Mouse (Mus musculus) lung, postnatal 0 days (tissue): ENCODE measurements around the gene Clstn2. TPM values are rescaled to one million over a fixed set of nuclear protein-coding genes. Genes with fewer than 3 reads are reported as not detected.

Experiments
- ATAC-seq: fragments of 200-750 bp; cut with Nextera tagmentation; 2 replicates; pipeline ENCODE4 v1.8.0; 2017; ENCODE audit warnings: moderate library complexity
- DNase-seq: peaks from one replicate; pipeline ENCODE4 v3.0.0-alpha.2; 2016; ENCODE audit warnings: low spot score
- H3K27ac ChIP-seq: fragments of 300-500 bp; sonication (generic); 2 replicates; pipeline ENCODE4 v1.5.1; 2014; ENCODE audit warnings: antibody characterized with exemption, mild to moderate bottlenecking, low read length, mixed read lengths
- H3K27me3 ChIP-seq: fragments of 300-500 bp; sonication (generic); replicated peaks from 2 replicates; pipeline ENCODE4 v1.6.1; 2014; ENCODE audit warnings: low read length, mixed read lengths; ENCODE audit not compliant: insufficient read depth
- H3K36me3 ChIP-seq: fragments of 300-500 bp; sonication (generic); 2 replicates; pipeline ENCODE4 v1.6.1; 2014; ENCODE audit warnings: low read length, mixed read lengths; ENCODE audit not compliant: insufficient read depth
- H3K4me1 ChIP-seq: fragments of 300-500 bp; sonication (generic); 2 replicates; pipeline ENCODE4 v1.6.1; 2014; ENCODE audit warnings: antibody characterized with exemption, low read depth, low read length, mixed read lengths; ENCODE audit not compliant: insufficient read depth
- H3K4me2 ChIP-seq: fragments of 300-500 bp; sonication (generic); replicated peaks from 2 replicates; pipeline ENCODE4 v1.6.1; 2014; ENCODE audit warnings: low read depth, mild to moderate bottlenecking, low read length, moderate library complexity, mixed read lengths
- H3K4me3 ChIP-seq: fragments of 300-500 bp; sonication (generic); 2 replicates; pipeline ENCODE4 v1.5.1; 2014; ENCODE audit warnings: low read depth, low read length
- H3K9ac ChIP-seq: fragments of 300-500 bp; sonication (generic); replicated peaks from 2 replicates; pipeline ENCODE4 v1.6.1; 2014; ENCODE audit warnings: low read depth, mild to moderate bottlenecking
- H3K9me3 ChIP-seq: fragments of 300-500 bp; sonication (generic); 2 replicates; pipeline ENCODE4 v1.6.1; 2016; ENCODE audit warnings: low read length, mixed read lengths
- CTCF ChIP-seq: IDR thresholded peaks from 2 replicates; pipeline ENCODE4 v1.5.1; 2016; ENCODE audit warnings: antibody characterized with exemption, mild to moderate bottlenecking
- EP300 ChIP-seq: IDR thresholded peaks from 2 replicates; pipeline ENCODE4 v1.6.1; 2016; ENCODE audit warnings: antibody characterized with exemption, mild to moderate bottlenecking, control low read depth
- WGBS: fragments of 180-500 bp; shearing (Covaris S2); extraction: QIAGEN DNeasy Blood & Tissue Kit; methylation state at CpG from one replicate; pipeline ENCODE4 v1.1.7; 2014; 5-methylcytosine and 5-hydroxymethylcytosine counted together
- polyA plus RNA-seq: library from polyadenylated mRNA; unstranded; fragments of >200 nt; fragmentation: Nextera tagmentation; extraction: Ambion mirVana; gene quantifications from 2 replicates; pipeline ENCODE4 v1.2.1, GENCODE M21; 2015

The Clstn2 gene
- polyA plus RNA-seq, 1 experiment from 2014 or later = 2.8 TPM

DNA sequence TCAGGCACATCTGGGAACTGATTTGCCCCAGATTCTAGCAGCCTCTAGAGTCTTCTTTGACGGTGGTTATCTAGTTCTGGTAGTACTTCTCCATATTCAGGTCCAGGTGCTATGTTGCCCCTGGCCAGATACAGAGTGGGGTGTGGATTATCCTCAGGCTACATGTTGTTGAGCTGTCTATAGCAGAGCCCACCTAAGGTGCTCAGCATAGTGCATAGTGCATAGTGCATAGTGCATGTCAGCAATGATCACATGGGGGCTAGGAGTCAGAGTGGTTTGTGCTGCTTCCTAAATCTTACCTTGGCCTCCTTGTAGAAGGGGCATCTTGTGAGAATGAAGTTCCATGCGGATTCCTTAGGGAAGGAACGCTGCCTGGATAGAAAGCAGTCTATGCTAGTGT, 556.5 kb downstream of the Clstn2 start:
- no peak overlapping the region for H3K4me2 ChIP-seq
- DNase-seq (no peak), ATAC-seq (no peak)
- 85% methylated on average over 3 of the region's 3 CpGs for WGBS
- no peak overlapping the region for H3K9ac ChIP-seq
- no peaks in the 10 kb centered on the region for H3K27me3 ChIP-seq
- H3K4me3 ChIP-seq = no peak overlapping the region
- no peak for TF ChIP-seq EP300
- TF ChIP-seq CTCF = no peak
- no peaks in the 10 kb centered on the region for H3K4me1 ChIP-seq
- H3K36me3 ChIP-seq = no peaks in the 10 kb centered on the region
- H3K9me3 ChIP-seq = no peaks in the 10 kb centered on the region
- H3K27ac ChIP-seq = no peak overlapping the region

DNA sequence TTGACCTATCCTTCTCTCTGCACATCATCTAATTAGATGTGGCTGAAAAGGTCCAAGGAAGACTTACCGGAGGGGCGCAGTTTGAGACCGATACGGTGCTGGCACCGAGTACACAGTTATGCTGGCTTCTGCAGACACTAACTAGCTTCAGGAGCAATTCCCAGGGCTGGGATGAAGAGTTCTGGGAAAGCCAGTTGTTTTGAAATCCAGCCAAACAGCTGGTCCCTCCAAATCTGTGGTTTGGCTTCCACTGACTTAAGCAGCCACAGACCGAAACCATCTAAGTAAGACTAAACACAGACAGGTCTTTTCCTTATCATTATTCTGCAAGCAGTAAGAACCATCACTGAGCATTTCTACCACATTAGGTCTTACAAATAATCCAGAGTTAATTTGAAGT, 558.1 kb downstream of the Clstn2 start:
- no peaks in the 10 kb centered on the region for H3K27me3 ChIP-seq
- 71% methylated on average over 6 of the region's 6 CpGs for WGBS
- no peak for TF ChIP-seq CTCF
- no peak for TF ChIP-seq EP300
- H3K9me3 ChIP-seq = no peaks in the 10 kb centered on the region
- ATAC-seq = no peak
- no peaks in the 10 kb centered on the region for H3K4me1 ChIP-seq
- no peak overlapping the region for H3K9ac ChIP-seq
- H3K4me3 ChIP-seq = no peak overlapping the region
- no peak overlapping the region for H3K27ac ChIP-seq
- DNase-seq = no peak
- H3K4me2 ChIP-seq = no peak overlapping the region
- no peaks in the 10 kb centered on the region for H3K36me3 ChIP-seq

DNA sequence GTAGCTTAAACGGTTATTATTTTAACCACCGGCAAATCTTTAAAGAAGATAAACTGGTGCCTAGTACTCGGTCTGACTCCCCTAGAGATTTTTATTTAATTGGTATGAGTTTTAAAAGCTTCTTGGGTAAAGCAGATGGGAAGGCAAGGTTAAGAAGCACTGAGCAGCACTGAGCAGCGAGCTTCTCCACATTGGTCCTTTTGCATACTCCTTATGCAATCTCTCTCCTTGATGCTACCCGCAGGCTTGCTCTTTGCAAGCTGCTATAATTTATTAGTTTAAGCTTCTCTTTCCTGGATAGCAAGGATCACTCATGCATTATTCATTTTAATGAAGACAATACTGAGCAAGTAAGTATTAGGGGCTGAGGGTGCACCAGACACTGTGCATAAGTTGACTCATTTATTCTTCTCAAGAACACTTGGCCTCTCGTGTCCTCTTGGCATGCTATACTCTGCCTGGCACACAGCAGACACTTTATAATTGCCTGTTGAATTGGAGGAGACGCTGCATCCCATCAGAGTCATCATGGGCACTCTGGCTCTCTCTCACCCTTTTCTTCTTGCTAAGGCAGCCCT, 561.9 kb downstream of the Clstn2 start:
- no peak overlapping the region for H3K9ac ChIP-seq
- no peaks in the 10 kb centered on the region for H3K9me3 ChIP-seq
- 76% methylated on average over 7 of the region's 7 CpGs for WGBS
- H3K36me3 ChIP-seq = no peaks in the 10 kb centered on the region
- no peak overlapping the region for H3K27ac ChIP-seq
- ATAC-seq = no peak
- no peaks in the 10 kb centered on the region for H3K4me1 ChIP-seq
- H3K27me3 ChIP-seq = no peaks in the 10 kb centered on the region
- H3K4me3 ChIP-seq = no peak overlapping the region
- DNase-seq = no peak
- TF ChIP-seq CTCF (no peak), EP300 (no peak)
- no peak overlapping the region for H3K4me2 ChIP-seq

DNA sequence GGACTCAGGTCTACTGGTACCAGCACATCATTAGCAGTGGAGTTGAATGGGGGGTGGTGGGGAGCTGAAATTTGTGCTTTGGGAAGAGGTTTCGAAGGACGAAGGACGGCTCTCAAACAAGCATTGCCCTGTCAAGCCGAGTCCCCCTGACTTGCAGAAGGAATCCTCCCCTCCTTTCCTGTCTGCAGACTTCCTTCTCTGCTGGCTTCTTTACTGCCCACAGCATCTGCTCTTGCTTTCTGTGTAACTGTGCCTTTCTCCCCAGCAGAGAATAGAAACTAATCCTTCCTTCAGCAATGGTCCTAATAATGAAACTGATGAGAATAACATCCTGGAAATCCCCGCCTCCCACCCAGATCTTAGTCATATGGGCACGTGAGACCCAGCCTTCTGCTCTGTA, 572.5 kb downstream of the Clstn2 start:
- no peak overlapping the region for H3K4me3 ChIP-seq
- no peak overlapping the region for H3K9ac ChIP-seq
- no peaks in the 10 kb centered on the region for H3K9me3 ChIP-seq
- no peak overlapping the region for H3K4me2 ChIP-seq
- no peaks in the 10 kb centered on the region for H3K4me1 ChIP-seq
- ATAC-seq = no peak
- 63% methylated on average over 6 of the region's 6 CpGs for WGBS
- no peaks in the 10 kb centered on the region for H3K36me3 ChIP-seq
- no peak overlapping the region for H3K27ac ChIP-seq
- no peak for DNase-seq
- no peak for TF ChIP-seq CTCF
- no peak for TF ChIP-seq EP300
- no peaks in the 10 kb centered on the region for H3K27me3 ChIP-seq

DNA sequence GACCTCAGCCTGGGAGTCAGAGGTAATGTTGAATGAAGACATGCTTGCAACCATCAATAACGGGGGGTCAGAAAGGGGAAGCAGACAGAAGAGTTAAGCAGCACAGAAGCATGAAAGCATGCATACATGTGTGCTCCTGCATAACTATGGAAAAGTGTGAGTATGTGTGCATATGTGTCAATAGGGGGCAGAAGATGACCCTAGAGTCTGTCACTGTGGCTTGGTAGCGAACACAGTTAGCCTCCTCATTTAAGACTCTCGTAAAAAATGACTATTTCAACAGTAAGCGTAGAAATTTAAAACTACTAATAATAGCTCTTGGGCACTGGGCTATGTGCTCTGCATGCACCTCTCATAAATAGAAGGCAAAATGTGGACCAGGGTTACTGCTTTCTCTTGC, 573.2 kb downstream of the Clstn2 start:
- Histone ChIP-seq H3K27me3 (no peaks in the 10 kb centered on the region), H3K36me3 (no peaks in the 10 kb centered on the region), H3K9me3 (no peaks in the 10 kb centered on the region), H3K4me1 (no peaks in the 10 kb centered on the region), H3K27ac (no peak overlapping the region), H3K4me2 (no peak overlapping the region), H3K4me3 (no peak overlapping the region), H3K9ac (no peak overlapping the region)
- DNase-seq (peak; percentile 19), ATAC-seq (no peak)
- peak; percentile 56 for TF ChIP-seq CTCF
- no peak for TF ChIP-seq EP300
- 60% methylated on average over 4 of the region's 4 CpGs for WGBS

DNA sequence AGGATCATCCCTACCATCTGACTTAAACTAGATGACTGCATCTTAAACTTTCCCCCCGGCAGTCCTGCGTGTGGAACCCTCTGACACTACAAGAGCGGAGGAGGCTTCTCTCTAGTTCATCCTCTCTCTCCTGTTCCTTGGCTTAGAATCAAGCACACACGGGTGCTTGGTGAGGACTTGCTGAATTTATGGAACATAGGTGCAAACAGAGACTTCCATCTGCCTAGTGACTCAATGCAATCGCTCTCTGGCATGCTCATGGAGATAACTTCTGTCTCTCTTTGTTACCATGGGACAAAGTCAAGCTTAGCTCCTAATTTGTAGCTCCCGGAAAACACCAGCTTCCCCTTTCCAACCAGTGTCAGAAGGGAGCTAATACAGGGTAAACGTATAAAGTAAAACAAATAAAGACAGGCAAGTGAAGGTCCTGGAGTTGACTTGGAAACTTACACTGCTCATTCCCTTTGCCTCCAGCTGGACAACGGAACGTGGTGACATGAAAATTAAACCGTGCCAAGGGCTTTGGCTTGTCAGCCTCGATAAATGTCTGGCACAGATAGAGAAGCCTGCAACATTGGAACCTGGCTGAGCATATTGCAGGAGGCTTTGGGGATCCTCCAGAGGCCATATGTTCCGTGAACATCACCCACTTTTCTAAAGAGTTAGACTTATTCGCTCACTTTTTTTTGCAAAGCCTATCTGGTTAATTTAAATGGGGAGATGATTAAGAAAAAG, 583.5 kb downstream of the Clstn2 start:
- H3K27ac ChIP-seq = no peak overlapping the region
- no peak overlapping the region for H3K4me3 ChIP-seq
- no peaks in the 10 kb centered on the region for H3K9me3 ChIP-seq
- ATAC-seq (no peak), DNase-seq (peak; percentile 16)
- H3K4me2 ChIP-seq = no peak overlapping the region
- H3K4me1 ChIP-seq = no peaks in the 10 kb centered on the region
- TF ChIP-seq CTCF (no peak), EP300 (no peak)
- 57% methylated on average over 13 of the region's 13 CpGs for WGBS
- no peaks in the 10 kb centered on the region for H3K27me3 ChIP-seq
- no peak overlapping the region for H3K9ac ChIP-seq
- no peaks in the 10 kb centered on the region for H3K36me3 ChIP-seq
